Mouse (Mus musculus): ENCODE data around the gene Ip6k2. TPM values are rescaled to one million over a fixed set of nuclear protein-coding genes. Genes with fewer than 3 reads are reported as not detected.
A peak's percentile ranks its signal among the peaks of the same experiment; 100 is the strongest.

Ip6k2 gene
- polyA plus RNA-seq, 1 experiment, result 37.3 TPM

DNA sequence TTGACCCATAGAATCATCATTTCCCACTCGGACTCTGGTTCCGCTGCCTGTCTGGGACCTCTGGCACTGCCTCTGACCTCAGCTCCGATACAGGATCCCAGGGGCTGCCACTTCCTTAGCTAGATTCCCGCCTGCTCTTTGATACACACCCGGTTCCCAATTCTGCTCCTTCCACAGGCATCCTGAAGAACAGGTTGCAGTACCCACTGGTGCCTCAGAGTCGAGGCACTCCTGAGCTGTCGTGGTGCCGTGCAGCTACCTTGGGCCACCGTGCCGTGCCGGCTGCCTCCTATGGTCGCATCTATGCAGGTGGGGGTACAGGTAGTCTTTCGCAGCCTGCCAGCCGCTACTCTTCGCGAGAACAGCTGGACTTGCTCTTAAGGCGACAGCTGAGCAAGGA is 64.8 kb downstream of the Ip6k2 start:
- Histone ChIP-seq H3K4me1 (ENCODE audit: control insufficient read depth, insufficient read depth, low read length) (no peaks in the 10 kb centered on the region; the same call in none of the 2 replicates), H3K4me3 (replicated peaks; ENCODE audit: control insufficient read depth, low read depth, low read length) (no peak overlapping the region), H3K27ac (ENCODE audit: control insufficient read depth, insufficient read depth, low read depth, low read length, poor library complexity) (no peak overlapping the region)
- TF ChIP-seq POLR2A (IDR thresholded peaks at IDR 0.05; ENCODE audit: borderline replicate concordance, control insufficient read depth, low read depth, low read length) (no peak), CTCF (IDR thresholded peaks at IDR 0.05; ENCODE audit: control insufficient read depth, insufficient read depth, low read length) (no peak)
- 77% methylated on average over 17 of the region's 17 CpGs for WGBS

DNA sequence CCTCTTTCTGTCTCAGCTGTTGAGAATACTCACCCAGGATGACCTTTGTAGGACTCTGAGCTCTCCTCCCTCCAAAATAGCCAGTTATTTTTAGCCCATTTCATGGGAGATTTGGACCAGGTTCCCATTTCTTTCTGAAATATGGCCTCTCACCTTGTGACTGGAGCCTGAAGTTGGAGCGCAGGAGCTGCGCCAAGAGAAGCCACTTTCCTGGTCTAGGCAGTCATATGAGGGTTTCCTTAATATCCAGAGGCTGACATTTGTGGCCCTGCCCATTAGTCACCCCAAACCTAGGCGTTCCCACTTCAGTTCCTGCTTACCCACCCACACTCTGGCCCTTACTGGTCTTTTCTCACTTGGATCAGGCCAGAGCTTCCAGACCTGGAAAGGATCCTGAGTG is 69.4 kb downstream of the Ip6k2 start, which contains the start of gene Slc26a6:
Slc26a6 (plus strand) TSS at position 308 of the 400 bp plus-strand sequence.
- TF ChIP-seq POLR2A (IDR thresholded peaks at IDR 0.05; ENCODE audit: borderline replicate concordance, control insufficient read depth, low read depth, low read length) (no peak), CTCF (IDR thresholded peaks at IDR 0.05; ENCODE audit: control insufficient read depth, insufficient read depth, low read length) (no peak)
- Histone ChIP-seq H3K27ac (ENCODE audit: control insufficient read depth, insufficient read depth, low read depth, low read length, poor library complexity) (peak within 1 kb of the TSS; percentile 64), H3K4me1 (ENCODE audit: control insufficient read depth, insufficient read depth, low read length) (peaks cover 3% of the 10 kb centered on the region), H3K4me3 (replicated peaks; ENCODE audit: control insufficient read depth, low read depth, low read length) (peak within 1 kb of the TSS; percentile 68)
- 60% methylated on average over 3 of the region's 3 CpGs for WGBS

DNA sequence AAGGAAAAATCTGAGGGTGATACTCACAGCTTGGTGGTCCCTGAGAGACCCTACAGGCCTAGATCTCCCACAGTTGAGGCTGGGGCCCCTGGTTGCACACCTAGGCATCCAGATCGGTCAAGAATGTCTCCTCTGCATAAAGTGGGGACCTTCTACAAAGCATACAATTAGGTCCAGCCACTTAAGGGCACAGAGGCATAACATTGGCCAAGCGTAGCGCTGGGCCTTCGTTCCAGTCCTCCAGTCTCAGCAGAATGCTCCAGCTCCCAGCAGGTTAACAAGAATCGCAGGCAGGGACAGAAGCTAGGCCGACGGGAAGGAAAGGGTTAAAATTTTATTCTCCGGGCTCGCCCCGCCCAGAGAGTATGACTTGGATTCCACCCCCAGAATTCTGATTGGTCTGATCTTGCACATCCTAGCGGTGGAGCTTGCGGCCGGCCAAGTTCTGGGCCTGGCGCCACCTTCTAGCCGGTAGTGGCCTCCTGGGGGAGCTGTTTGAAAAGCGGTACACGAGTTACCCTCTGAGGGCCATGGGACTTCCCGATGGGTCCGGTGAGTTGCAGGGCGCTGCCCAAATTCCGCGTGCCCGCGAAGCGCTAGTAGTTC is 70.1 kb downstream of the Ip6k2 start:
- WGBS, result 2% methylated on average over 25 of the region's 25 CpGs
- Histone ChIP-seq H3K27ac (ENCODE audit: control insufficient read depth, insufficient read depth, low read depth, low read length, poor library complexity) (peak overlapping the region; percentile 64), H3K4me3 (replicated peaks; ENCODE audit: control insufficient read depth, low read depth, low read length) (peak overlapping the region; percentile 68), H3K4me1 (ENCODE audit: control insufficient read depth, insufficient read depth, low read length) (peaks cover 3% of the 10 kb centered on the region)
- peak; percentile 70 for TF ChIP-seq CTCF (IDR thresholded peaks at IDR 0.05; ENCODE audit: control insufficient read depth, insufficient read depth, low read length)
- peak; percentile 5; the same call in 1 of the 2 replicates for TF ChIP-seq POLR2A (IDR thresholded peaks at IDR 0.05; ENCODE audit: borderline replicate concordance, control insufficient read depth, low read depth, low read length)

DNA sequence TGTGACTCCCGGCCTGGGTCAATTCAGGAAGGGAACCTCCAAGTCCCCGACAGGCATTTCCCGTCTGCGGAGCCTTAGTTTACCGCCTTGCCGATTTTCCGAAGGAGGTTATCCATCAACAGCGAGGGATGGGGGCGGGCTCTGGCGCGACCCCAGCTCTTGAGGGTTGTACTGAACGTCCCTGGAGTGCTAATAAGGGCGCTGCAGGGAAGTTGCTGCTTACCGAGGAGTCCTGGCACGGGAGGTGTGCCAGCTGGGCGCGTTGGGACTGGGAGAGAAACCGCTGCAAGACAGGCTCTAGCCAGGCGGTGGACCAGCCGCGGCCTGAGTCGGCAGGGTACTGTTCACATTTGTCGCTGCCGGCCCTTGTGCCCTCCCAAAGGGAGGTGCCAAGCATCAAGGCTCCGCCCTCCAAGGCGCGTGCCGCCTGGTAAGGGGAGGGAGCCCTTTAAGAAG is 70.7 kb downstream of the Ip6k2 start:
- no peak for TF ChIP-seq CTCF (IDR thresholded peaks at IDR 0.05; ENCODE audit: control insufficient read depth, insufficient read depth, low read length)
- peak; percentile 94 for TF ChIP-seq POLR2A (IDR thresholded peaks at IDR 0.05; ENCODE audit: borderline replicate concordance, control insufficient read depth, low read depth, low read length)
- H3K4me3 ChIP-seq (replicated peaks; ENCODE audit: control insufficient read depth, low read depth, low read length), result peak overlapping the region; percentile 68
- peaks cover 3% of the 10 kb centered on the region for H3K4me1 ChIP-seq (ENCODE audit: control insufficient read depth, insufficient read depth, low read length)
- H3K27ac ChIP-seq (ENCODE audit: control insufficient read depth, insufficient read depth, low read depth, low read length, poor library complexity), result peak overlapping the region; percentile 64
- under 1% methylated on average over 28 of the region's 28 CpGs for WGBS

DNA sequence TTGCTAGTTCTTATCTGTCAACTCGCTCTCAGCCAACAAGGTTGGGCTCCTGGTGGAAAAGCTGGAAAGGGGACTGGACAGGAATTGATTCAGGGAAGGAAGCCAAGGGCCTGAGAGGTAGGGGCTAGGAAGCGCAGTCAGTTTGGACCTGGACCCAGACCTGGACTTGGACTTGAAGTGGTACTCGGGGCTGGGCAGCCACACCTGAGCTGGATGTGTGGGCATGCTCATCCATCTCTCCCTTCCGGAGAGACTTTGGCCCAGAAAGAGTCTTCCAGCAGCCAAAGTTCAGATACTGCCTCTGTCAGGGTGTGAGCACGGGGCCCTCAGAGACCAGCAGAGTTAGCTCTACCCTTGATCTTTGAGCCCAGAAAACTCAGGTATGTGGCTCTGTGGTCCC is 71.7 kb downstream of the Ip6k2 start:
- no peak overlapping the region for H3K4me3 ChIP-seq (replicated peaks; ENCODE audit: control insufficient read depth, low read depth, low read length)
- no peak overlapping the region for H3K27ac ChIP-seq (ENCODE audit: control insufficient read depth, insufficient read depth, low read depth, low read length, poor library complexity)
- H3K4me1 ChIP-seq (ENCODE audit: control insufficient read depth, insufficient read depth, low read length), result peaks cover 3% of the 10 kb centered on the region
- TF ChIP-seq CTCF (IDR thresholded peaks at IDR 0.05; ENCODE audit: control insufficient read depth, insufficient read depth, low read length) (no peak), POLR2A (IDR thresholded peaks at IDR 0.05; ENCODE audit: borderline replicate concordance, control insufficient read depth, low read depth, low read length) (no peak)
- 77% methylated on average over 5 of the region's 5 CpGs for WGBS

Other genes with a start within 250 kb of the Ip6k2 start
- gene Impdh2, start 223.5 kb upstream of the Ip6k2 start, polyA plus RNA-seq (2011; ENCODE audit: insufficient read depth, insufficient read length, low replicate concordance, missing spikeins), result 56.2 and 207 TPM in 2 replicates
- 14.7 and 23.0 TPM in 2 replicates for gene Ndufaf3, start 216.4 kb upstream of the Ip6k2 start, polyA plus RNA-seq (2011; ENCODE audit: insufficient read depth, insufficient read length, low replicate concordance, missing spikeins)
- gene Dalrd3, start 213.9 kb upstream of the Ip6k2 start, polyA plus RNA-seq (2011; ENCODE audit: insufficient read depth, insufficient read length, low replicate concordance, missing spikeins), result 44.0 and 105 TPM in 2 replicates
- gene Wdr6, start 205.1 kb upstream of the Ip6k2 start, polyA plus RNA-seq (2011; ENCODE audit: insufficient read depth, insufficient read length, low replicate concordance, missing spikeins), result 5.8 and 7.9 TPM in 2 replicates
- gene P4htm, start 186.1 kb upstream of the Ip6k2 start, polyA plus RNA-seq (2011; ENCODE audit: insufficient read depth, insufficient read length, low replicate concordance, missing spikeins), result 1.4 TPM in 1 of 2 replicates, not detected in the other
- 28.5 and 29.4 TPM in 2 replicates for gene Arih2, start 134.4 kb upstream of the Ip6k2 start, polyA plus RNA-seq (2011; ENCODE audit: insufficient read depth, insufficient read length, low replicate concordance, missing spikeins)
- gene Slc25a20, start 121.7 kb upstream of the Ip6k2 start, polyA plus RNA-seq (2011; ENCODE audit: insufficient read depth, insufficient read length, low replicate concordance, missing spikeins), result 8.4 and 13.7 TPM in 2 replicates
- gene Prkar2a, start 94.5 kb upstream of the Ip6k2 start, polyA plus RNA-seq (2011; ENCODE audit: insufficient read depth, insufficient read length, low replicate concordance, missing spikeins), result 3.8 and 10.6 TPM in 2 replicates
- 10.0 and 13.4 TPM in 2 replicates for gene Nckipsd, start 24.6 kb downstream of the Ip6k2 start, polyA plus RNA-seq (2011; ENCODE audit: insufficient read depth, insufficient read length, low replicate concordance, missing spikeins)
- 5.3 and 14.9 TPM in 2 replicates for gene Celsr3, start 42.5 kb downstream of the Ip6k2 start, polyA plus RNA-seq (2011; ENCODE audit: insufficient read depth, insufficient read length, low replicate concordance, missing spikeins)
- 11.0 and 13.3 TPM in 2 replicates for gene Slc26a6, start 69.5 kb downstream of the Ip6k2 start, polyA plus RNA-seq (2011; ENCODE audit: insufficient read depth, insufficient read length, low replicate concordance, missing spikeins)
- not detected in 2 replicates for gene Tmem89, start 130.8 kb downstream of the Ip6k2 start, polyA plus RNA-seq (2011; ENCODE audit: insufficient read depth, insufficient read length, low replicate concordance, missing spikeins)
- 50.7 and 70.0 TPM in 2 replicates for gene Uqcrc1, start 152.8 kb downstream of the Ip6k2 start, polyA plus RNA-seq (2011; ENCODE audit: insufficient read depth, insufficient read length, low replicate concordance, missing spikeins)
- 5.5 and 17.5 TPM in 2 replicates for gene Col7a1, start 169.8 kb downstream of the Ip6k2 start, polyA plus RNA-seq (2011; ENCODE audit: insufficient read depth, insufficient read length, low replicate concordance, missing spikeins)
- not detected in 2 replicates for gene Ucn2, start 202.2 kb downstream of the Ip6k2 start, polyA plus RNA-seq (2011; ENCODE audit: insufficient read depth, insufficient read length, low replicate concordance, missing spikeins)
- gene Pfkfb4, start 208.0 kb downstream of the Ip6k2 start, polyA plus RNA-seq (2011; ENCODE audit: insufficient read depth, insufficient read length, low replicate concordance, missing spikeins), result 15.4 and 35.2 TPM in 2 replicates